ENCODE assay signal across 9 mouse cellular contexts in genomic region chr7:4863041-4863440, GRCm38 (mm10). TPM values are rescaled to one million over a fixed set of nuclear protein-coding genes. Genes with fewer than 3 reads are reported as not detected.
DNase-seq lines count a peak whose midpoint lies in the region; ATAC-seq and TF ChIP-seq lines count a peak whose summit lies in the region.
"Had no signal": no experiment of that assay in that cellular context is flagged by ENCODE, and none has a peak within 500 bp of the region (broad histone marks: within the 10 kb centered on the region; RNA-seq: fewer than 3 reads in every experiment).

No protein-coding gene starts in this region.

- no peak for TF ChIP-seq CTCF in stomach, postnatal 0 days (IDR thresholded peaks at IDR 0.05; ENCODE audit: low read depth)
- TF ChIP-seq CTCF in layer of hippocampus, adult 2 months (conservative IDR thresholded peaks at IDR 0.05): no peak

- no peaks in the 10 kb centered on the region for H3K36me3 ChIP-seq in embryonic facial prominence, embryonic 15.5 days
- H3K36me3 ChIP-seq in stomach, postnatal 0 days (ENCODE audit: control insufficient read depth, insufficient read depth, low read length): no peaks in the 10 kb centered on the region
- no peaks in the 10 kb centered on the region for H3K36me3 ChIP-seq in midbrain, embryonic 10.5 days

- H3K4me1 ChIP-seq in embryonic facial prominence, embryonic 15.5 days: peaks cover 21% of the 10 kb centered on the region
- 0 out of 2 replicates have a peak, but pooled peaks cover 5% of the 10 kb centered on the region for H3K4me1 ChIP-seq in stomach, postnatal 0 days (replicated peaks; ENCODE audit: control insufficient read depth, insufficient read depth)
- H3K4me1 ChIP-seq in midbrain, embryonic 10.5 days: peaks cover 17% of the 10 kb centered on the region

- no peak for ATAC-seq in embryonic facial prominence, embryonic 15.5 days (ENCODE audit: insufficient number of reproducible peaks, low FRiP score, low TSS enrichment, low read depth)
- ATAC-seq in stomach, postnatal 0 days (ENCODE audit: low FRiP score, low TSS enrichment): no peak

- H3K4me3 ChIP-seq in embryonic facial prominence, embryonic 15.5 days (replicated peaks): no peak overlapping the region
- H3K4me3 ChIP-seq in stomach, postnatal 0 days (ENCODE audit: low read depth, low read length): no peak overlapping the region
- no peak overlapping the region for H3K4me3 ChIP-seq in midbrain, embryonic 10.5 days
- H3K4me3 ChIP-seq in layer of hippocampus, adult 2 months: no peak overlapping the region

- H3K9ac ChIP-seq in embryonic facial prominence, embryonic 15.5 days: no peak overlapping the region
- no peak overlapping the region for H3K9ac ChIP-seq in stomach, postnatal 0 days (ENCODE audit: low read length)

- peak; percentile 39 for DNase-seq in right cerebral cortex, postnatal 4 days
- DNase-seq in right cerebral cortex, postnatal 25 days: no peak
- DNase-seq in kidney, adult 9 months: peak; percentile 97
- DNase-seq in stomach, postnatal 0 days (ENCODE audit: low spot score): peak; percentile 58
- DNase-seq in midbrain, embryonic 10.5 days (ENCODE audit: low spot score): no peak
- DNase-seq in layer of hippocampus, adult 2 months (ENCODE audit: low spot score in 2 of 2): no peak
- DNase-seq in frontal cortex, postnatal 36 days (ENCODE audit: low spot score in 2 of 2): no peak

- WGBS in embryonic facial prominence, embryonic 15.5 days: 9% methylated on average over 1 of the region's 1 CpGs
- 5% methylated on average over 1 of the region's 1 CpGs for WGBS in stomach, postnatal 0 days
- 73% methylated on average over 1 of the region's 1 CpGs for WGBS in midbrain, embryonic 10.5 days

- H3K27me3 ChIP-seq in embryonic facial prominence, embryonic 15.5 days: no peaks in the 10 kb centered on the region
- H3K27me3 ChIP-seq in stomach, postnatal 0 days (ENCODE audit: control insufficient read depth, insufficient read depth, low read length): no peaks in the 10 kb centered on the region
- no peaks in the 10 kb centered on the region for H3K27me3 ChIP-seq in midbrain, embryonic 10.5 days (ENCODE audit: low read depth, poor library complexity, severe bottlenecking)

- TF ChIP-seq EP300 in stomach, postnatal 0 days (optimal IDR thresholded peaks at IDR 0.05): no peak

- peak overlapping the region; percentile 71 for H3K27ac ChIP-seq in embryonic facial prominence, embryonic 15.5 days (replicated peaks)
- no peak overlapping the region for H3K27ac ChIP-seq in stomach, postnatal 0 days (replicated peaks)
- H3K27ac ChIP-seq in midbrain, embryonic 10.5 days (replicated peaks): no peak overlapping the region
- H3K27ac ChIP-seq in layer of hippocampus, adult 2 months: no peak overlapping the region

- H3K4me2 ChIP-seq in embryonic facial prominence, embryonic 15.5 days (replicated peaks): no peak overlapping the region
- no peak overlapping the region for H3K4me2 ChIP-seq in stomach, postnatal 0 days (replicated peaks; ENCODE audit: low read depth)

- no peaks in the 10 kb centered on the region for H3K9me3 ChIP-seq in embryonic facial prominence, embryonic 15.5 days (replicated peaks)
- H3K9me3 ChIP-seq in stomach, postnatal 0 days (ENCODE audit: control insufficient read depth, low read length): no peaks in the 10 kb centered on the region
- no peaks in the 10 kb centered on the region; the same call in 1 of the 2 replicates for H3K9me3 ChIP-seq in midbrain, embryonic 10.5 days (replicated peaks)

RNA-seq across cellular contexts. Expression of gene Isoc2b, which starts 7.0 kb away (rescaled TPM):
- 11.3 and 13.1 TPM in 2 replicates for polyA plus RNA-seq in embryonic facial prominence, embryonic 15.5 days (2015; fragmentation: Nextera tagmentation; extraction: Ambion mirVana)
- 17.5 and 21.7 TPM in 2 replicates for polyA plus RNA-seq in stomach, postnatal 0 days (2015; fragmentation: Nextera tagmentation; extraction: Ambion mirVana)
- 2.8 and 4.1 TPM in 2 replicates for polyA plus RNA-seq in midbrain, embryonic 10.5 days (2016; fragmentation: Nextera tagmentation; extraction: Ambion mirVana)
- total RNA-seq in layer of hippocampus, adult 2 months (2021): 1 to 10 TPM; 4.7 to 5.6 TPM

RNA-seq across cellular contexts. Expression of gene Isoc2a, which starts 13.9 kb away (rescaled TPM):
- polyA plus RNA-seq in embryonic facial prominence, embryonic 15.5 days (2015; fragmentation: Nextera tagmentation; extraction: Ambion mirVana): 0.95 and 1.2 TPM in 2 replicates
- polyA plus RNA-seq in stomach, postnatal 0 days (2015; fragmentation: Nextera tagmentation; extraction: Ambion mirVana): 0.56 and 0.67 TPM in 2 replicates
- 0.64 and 0.70 TPM in 2 replicates for polyA plus RNA-seq in midbrain, embryonic 10.5 days (2016; fragmentation: Nextera tagmentation; extraction: Ambion mirVana)
- total RNA-seq in layer of hippocampus, adult 2 months (2021): 10 to 100 TPM; 13.0 to 13.4 TPM

RNA-seq across cellular contexts. Expression of gene Shisa7, which starts 18.5 kb away (rescaled TPM):
- 0.43 and 0.99 TPM in 2 replicates for polyA plus RNA-seq in embryonic facial prominence, embryonic 15.5 days (2015; fragmentation: Nextera tagmentation; extraction: Ambion mirVana)
- 0.15 and 0.16 TPM in 2 replicates for polyA plus RNA-seq in stomach, postnatal 0 days (2015; fragmentation: Nextera tagmentation; extraction: Ambion mirVana)
- 0.28 and 1.1 TPM in 2 replicates for polyA plus RNA-seq in midbrain, embryonic 10.5 days (2016; fragmentation: Nextera tagmentation; extraction: Ambion mirVana)
- total RNA-seq in layer of hippocampus, adult 2 months (2021): 100 to 1,000 TPM; 172 to 204 TPM

RNA-seq across cellular contexts. Expression of gene Gm36210, which starts 43.3 kb away (rescaled TPM):
- polyA plus RNA-seq in embryonic facial prominence, embryonic 15.5 days (2015; fragmentation: Nextera tagmentation; extraction: Ambion mirVana): not detected in 2 replicates
- polyA plus RNA-seq in stomach, postnatal 0 days (2015; fragmentation: Nextera tagmentation; extraction: Ambion mirVana): not detected in 2 replicates
- polyA plus RNA-seq in midbrain, embryonic 10.5 days (2016; fragmentation: Nextera tagmentation; extraction: Ambion mirVana): 0.20 TPM in 1 of 2 replicates, not detected in the other
- total RNA-seq in layer of hippocampus, adult 2 months (2021): under 1 TPM in 1 of 2 experiments, not detected in 1; 0.28 TPM
- polyA plus RNA-seq: large intestine, adult 2 months had no signal

RNA-seq across cellular contexts. Expression of gene Ube2s, which starts 50.7 kb away (rescaled TPM):
- 348 and 351 TPM in 2 replicates for polyA plus RNA-seq in embryonic facial prominence, embryonic 15.5 days (2015; fragmentation: Nextera tagmentation; extraction: Ambion mirVana)
- 95.5 and 111 TPM in 2 replicates for polyA plus RNA-seq in stomach, postnatal 0 days (2015; fragmentation: Nextera tagmentation; extraction: Ambion mirVana)
- polyA plus RNA-seq in midbrain, embryonic 10.5 days (2016; fragmentation: Nextera tagmentation; extraction: Ambion mirVana): 357 and 426 TPM in 2 replicates
- 100 to 1,000 TPM; 106 to 108 TPM for total RNA-seq in layer of hippocampus, adult 2 months (2021)

Comparison
In these comparisons a context has a peak if more than half of its experiments do, and no peak if none do; other contexts are left out.
1. DNase-seq: peak in right cerebral cortex, postnatal 4 days (single experiment), kidney, adult 9 months (single experiment) and stomach, postnatal 0 days (single experiment); none in right cerebral cortex, postnatal 25 days (single experiment), midbrain, embryonic 10.5 days (single experiment), layer of hippocampus, adult 2 months (0 of 2) and frontal cortex, postnatal 36 days (0 of 2).